Mouse (Mus musculus) stomach, postnatal 0 days (tissue): Measurements from ENCODE around the gene Psme3. TPM values are rescaled to one million over a fixed set of nuclear protein-coding genes. Genes with fewer than 3 reads are reported as not detected.

ENCODE experiments used
- ATAC-seq: fragments of 200-750 bp; cut with Nextera tagmentation; 2 replicates; pipeline ENCODE4 v1.8.0; 2017; ENCODE audit not compliant: low FRiP score, low TSS enrichment
- DNase-seq: peaks from one replicate; pipeline ENCODE4 v3.0.0-alpha.2; 2016; ENCODE audit warnings: low spot score
- H3K27ac ChIP-seq: fragments of 300-500 bp; sonication (generic); replicated peaks from 2 replicates; pipeline ENCODE4 v1.5.1; 2014; ENCODE audit warnings: mild to moderate bottlenecking, control low read depth
- H3K27me3 ChIP-seq: fragments of 300-500 bp; sonication (generic); 2 replicates; pipeline ENCODE4 v1.6.1; 2014; ENCODE audit warnings: low read length; ENCODE audit not compliant: control insufficient read depth, insufficient read depth
- H3K36me3 ChIP-seq: fragments of 300-500 bp; sonication (generic); 2 replicates; pipeline ENCODE4 v1.6.1; 2014; ENCODE audit warnings: low read length, mixed read lengths; ENCODE audit not compliant: control insufficient read depth, insufficient read depth
- H3K4me1 ChIP-seq: fragments of 300-500 bp; sonication (generic); replicated peaks from 2 replicates; pipeline ENCODE4 v1.6.1; 2014; ENCODE audit warnings: antibody characterized with exemption; ENCODE audit not compliant: control insufficient read depth, insufficient read depth
- H3K4me2 ChIP-seq: fragments of 300-500 bp; sonication (generic); replicated peaks from 2 replicates; pipeline ENCODE4 v1.6.1; 2014; ENCODE audit warnings: low read depth, mild to moderate bottlenecking, control low read depth, moderate library complexity
- H3K4me3 ChIP-seq: fragments of 300-500 bp; sonication (generic); 2 replicates; pipeline ENCODE4 v1.5.1; 2014; ENCODE audit warnings: low read depth, low read length, control low read depth
- H3K9ac ChIP-seq: fragments of 300-500 bp; sonication (generic); 2 replicates; pipeline ENCODE4 v1.6.1; 2014; ENCODE audit warnings: mild to moderate bottlenecking, low read length, control low read depth, mixed read lengths
- H3K9me3 ChIP-seq: fragments of 300-500 bp; sonication (generic); 2 replicates; pipeline ENCODE4 v1.6.1; 2016; ENCODE audit warnings: low read length; ENCODE audit not compliant: control insufficient read depth
- CTCF ChIP-seq: IDR thresholded peaks from 2 replicates; pipeline ENCODE4 v1.5.1; 2016; ENCODE audit warnings: antibody characterized with exemption, low read depth, mild to moderate bottlenecking, moderate library complexity
- EP300 ChIP-seq: optimal IDR thresholded peaks from 2 replicates; pipeline ENCODE3; 2016; ENCODE audit warnings: antibody characterized with exemption
- WGBS: fragments of 180-500 bp; shearing (Covaris S2); extraction: QIAGEN DNeasy Blood & Tissue Kit; methylation state at CpG from one replicate; pipeline ENCODE4 v1.1.7; 2014; 5-methylcytosine and 5-hydroxymethylcytosine counted together
- polyA plus RNA-seq: library from polyadenylated mRNA; unstranded; fragments of >200 nt; fragmentation: Nextera tagmentation; extraction: Ambion mirVana; gene quantifications from 2 replicates; pipeline ENCODE4 v1.2.1, GENCODE M21; 2015

Gene Psme3
- polyA plus RNA-seq = 64.2 and 66.9 TPM in 2 replicates

DNA sequence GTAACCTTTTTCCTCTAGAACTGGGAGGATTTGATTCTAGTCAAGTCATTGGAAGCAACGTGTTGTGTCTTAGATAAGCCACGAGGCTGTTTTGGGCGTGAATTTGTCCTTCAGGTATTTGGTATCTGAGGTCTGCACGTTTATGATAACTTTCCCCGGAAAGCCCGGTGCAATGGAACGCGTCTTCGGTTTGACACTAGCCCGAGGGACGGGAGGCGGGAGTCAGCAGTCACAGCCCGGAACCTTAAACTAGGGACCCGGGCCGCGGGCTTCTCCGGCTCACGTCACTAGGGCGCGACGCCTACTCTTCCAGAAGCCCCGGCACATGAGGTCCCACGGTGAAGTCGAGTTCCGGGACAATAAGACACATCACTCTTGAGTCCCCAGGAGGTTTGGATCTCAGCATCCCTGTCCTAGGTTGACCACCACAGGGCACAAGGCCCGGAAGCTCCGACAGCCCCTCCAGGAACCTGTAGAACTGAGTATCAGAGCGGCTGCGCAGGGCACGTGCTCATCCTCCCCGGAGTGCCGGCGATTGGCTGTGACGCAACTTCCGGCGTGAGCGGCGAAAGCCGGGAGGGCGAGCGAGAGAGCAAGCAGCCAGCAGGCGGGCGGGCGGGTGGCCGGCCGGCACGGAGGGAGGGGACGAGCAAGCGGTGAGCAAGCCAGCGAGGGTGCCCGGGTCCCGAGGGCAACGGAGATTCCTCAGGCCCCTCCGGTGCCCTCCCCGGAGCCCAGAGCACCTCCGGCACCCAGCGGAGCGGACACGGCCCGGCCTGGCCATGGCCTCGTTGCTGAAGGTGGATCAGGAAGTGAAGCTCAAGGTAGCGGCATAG lies at the start of gene Psme3:
Psme3 (plus strand) TSS at position 549 of the 836 bp plus-strand sequence.
- Histone ChIP-seq H3K4me1 (peaks cover 3% of the 10 kb centered on the region; the same call in 1 of the 2 replicates), H3K36me3 (peaks cover 17% of the 10 kb centered on the region), H3K27ac (peak within 1 kb of the TSS; percentile 78), H3K4me3 (peak within 1 kb of the TSS; percentile 95), H3K9ac (peak within 1 kb of the TSS; percentile 91), H3K27me3 (no peaks in the 10 kb centered on the region), H3K9me3 (no peaks in the 10 kb centered on the region), H3K4me2 (peak within 1 kb of the TSS; percentile 88)
- DNase-seq = peak; percentile 94
- ATAC-seq = peak; percentile 94
- under 1% methylated on average over 49 of the region's 62 CpGs for WGBS
- peak; percentile 12; the same call in 1 of the 2 replicates for TF ChIP-seq CTCF
- TF ChIP-seq EP300 = peak; percentile 15

DNA sequence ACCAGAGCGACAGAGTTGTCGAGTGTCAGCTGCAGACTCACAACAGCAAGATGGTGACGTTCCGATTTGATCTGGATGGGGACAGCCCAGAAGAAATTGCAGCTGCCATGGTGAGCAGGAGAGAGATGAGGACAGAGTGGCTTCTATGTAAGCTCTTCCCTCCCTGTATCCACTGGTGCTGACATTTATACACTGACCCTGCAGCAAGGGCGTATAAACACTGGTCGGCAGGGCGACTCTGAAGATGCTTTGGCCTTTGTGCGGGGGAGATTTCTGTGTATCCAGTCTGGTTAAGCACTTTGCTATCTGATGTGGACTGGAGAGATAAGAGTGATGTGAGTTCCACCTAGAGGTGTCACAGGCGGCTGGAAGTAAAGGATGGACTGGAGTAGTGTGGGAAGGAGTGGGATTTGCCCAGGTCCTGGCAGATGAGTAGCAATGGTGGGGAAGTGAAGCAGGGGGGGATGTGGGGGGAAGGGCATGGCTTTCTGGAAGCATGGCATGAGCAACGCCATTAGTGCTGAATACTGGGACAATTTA lies 46.4 kb upstream of the Psme3 start:
- 19% methylated on average over 10 of the region's 10 CpGs for WGBS

DNA sequence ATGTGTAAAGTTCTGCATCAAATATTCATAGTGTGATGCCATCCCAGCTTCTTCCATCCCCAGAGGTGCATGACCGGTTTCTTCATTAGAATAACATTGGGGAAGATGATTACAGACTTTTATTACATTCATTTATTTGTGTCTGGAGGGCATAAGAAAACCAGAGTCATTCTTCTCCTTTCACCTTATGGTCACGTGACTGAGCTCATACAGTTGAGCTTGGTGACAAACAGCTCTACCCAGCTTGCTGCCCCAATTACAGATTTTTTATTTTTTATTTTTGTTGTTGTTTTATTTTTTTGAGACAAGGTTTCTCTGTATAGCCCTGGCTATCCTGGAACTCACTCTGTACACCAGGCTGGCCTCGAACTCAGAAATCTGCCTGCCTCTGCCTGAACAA lies 43.6 kb upstream of the Psme3 start:
- no peak overlapping the region for H3K4me2 ChIP-seq
- H3K9me3 ChIP-seq = no peaks in the 10 kb centered on the region
- no peak overlapping the region for H3K27ac ChIP-seq
- DNase-seq (no peak), ATAC-seq (no peak)
- H3K36me3 ChIP-seq = no peaks in the 10 kb centered on the region
- no peak overlapping the region for H3K4me3 ChIP-seq
- no peak overlapping the region for H3K9ac ChIP-seq
- H3K27me3 ChIP-seq = no peaks in the 10 kb centered on the region
- H3K4me1 ChIP-seq = peaks cover 4% of the 10 kb centered on the region; the same call in 1 of the 2 replicates
- TF ChIP-seq EP300 (no peak), CTCF (no peak)
- 92% methylated on average over 3 of the region's 3 CpGs for WGBS

More for the DNA sequence above, 46.4 kb upstream of the Psme3 start:
- Histone ChIP-seq H3K27me3 (no peaks in the 10 kb centered on the region), H3K4me1 (no peaks in the 10 kb centered on the region), H3K4me3 (no peak overlapping the region), H3K4me2 (no peak overlapping the region), H3K27ac (no peak overlapping the region), H3K36me3 (no peaks in the 10 kb centered on the region), H3K9ac (no peak overlapping the region), H3K9me3 (no peaks in the 10 kb centered on the region)
- TF ChIP-seq CTCF = no peak
- TF ChIP-seq EP300 = no peak
- ATAC-seq (peak; percentile 41; the same call in 1 of the 2 replicates), DNase-seq (peak; percentile 45)

DNA sequence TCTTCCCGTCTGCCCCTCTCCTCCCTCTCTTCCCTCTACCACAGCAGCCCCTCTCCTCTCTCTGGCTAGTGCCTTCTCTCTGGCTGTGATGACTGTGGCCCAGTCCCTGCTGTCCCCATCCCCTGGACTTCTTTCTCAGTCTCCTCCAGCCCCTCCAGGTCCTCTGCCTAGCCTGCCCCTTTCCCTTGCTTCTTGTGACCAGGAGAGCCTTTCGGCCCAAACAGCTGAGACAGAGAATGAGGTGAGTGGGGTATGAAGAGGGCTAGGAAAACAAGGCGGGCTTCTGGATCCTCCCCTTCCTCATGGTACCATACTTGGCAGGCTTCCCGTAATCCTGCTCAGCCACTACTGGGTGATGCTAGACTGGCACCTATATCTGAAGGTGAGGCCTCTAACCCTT lies 40.7 kb upstream of the Psme3 start:
- no peak overlapping the region for H3K9ac ChIP-seq
- H3K4me3 ChIP-seq = no peak overlapping the region
- ATAC-seq (no peak), DNase-seq (no peak)
- no peak overlapping the region for H3K27ac ChIP-seq
- H3K4me2 ChIP-seq = no peak overlapping the region
- peaks cover 12% of the 10 kb centered on the region; the same call in 1 of the 2 replicates for H3K4me1 ChIP-seq
- no peaks in the 10 kb centered on the region for H3K36me3 ChIP-seq
- 58% methylated on average over 4 of the region's 4 CpGs for WGBS
- H3K9me3 ChIP-seq = no peaks in the 10 kb centered on the region
- no peaks in the 10 kb centered on the region for H3K27me3 ChIP-seq
- TF ChIP-seq EP300 (no peak), CTCF (no peak)

DNA sequence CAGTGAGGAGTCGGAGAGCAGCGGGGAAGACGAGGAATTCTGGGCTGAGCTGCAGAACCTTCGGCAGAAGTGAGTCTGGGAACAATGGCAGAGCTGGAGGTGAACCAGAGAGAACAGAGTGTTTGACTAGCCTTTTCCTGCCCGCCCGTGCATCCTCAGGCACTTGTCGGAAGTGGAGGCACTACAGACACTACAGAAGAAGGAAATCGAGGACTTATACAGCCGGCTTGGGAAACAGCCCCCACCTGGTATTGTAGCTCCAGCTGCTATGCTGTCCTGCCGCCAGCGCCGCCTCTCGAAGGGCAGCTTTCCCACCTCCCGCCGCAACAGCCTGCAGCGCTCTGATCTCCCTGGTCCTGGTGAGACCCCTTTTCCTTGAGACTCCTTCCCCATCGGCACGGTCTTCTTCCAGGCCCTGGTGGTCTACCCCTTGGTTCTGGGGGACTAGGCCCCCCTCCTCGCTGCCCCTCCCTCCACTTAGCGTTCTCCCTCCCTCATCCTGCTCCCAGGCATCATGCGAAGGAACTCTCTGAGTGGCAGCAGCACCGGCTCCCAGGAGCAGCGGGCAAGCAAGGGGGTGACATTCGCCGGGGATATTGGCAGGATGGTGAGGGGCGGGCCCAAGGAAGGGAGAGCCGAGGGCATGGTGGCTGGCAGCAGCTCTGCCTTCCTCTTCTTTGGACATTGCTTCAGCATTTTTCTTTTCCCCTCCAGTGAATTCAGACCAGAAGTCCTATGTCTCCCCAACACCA lies 39.5 kb upstream of the Psme3 start:
- no peak for TF ChIP-seq CTCF
- no peak for TF ChIP-seq EP300
- peak overlapping the region; percentile 87; the same call in 1 of the 2 replicates for H3K27ac ChIP-seq
- 45% methylated on average over 27 of the region's 27 CpGs for WGBS
- H3K36me3 ChIP-seq = no peaks in the 10 kb centered on the region
- ATAC-seq = no peak
- H3K4me2 ChIP-seq = peak overlapping the region; percentile 75; the same call in 1 of the 2 replicates
- DNase-seq = no peak
- H3K4me1 ChIP-seq = peaks cover 12% of the 10 kb centered on the region; the same call in 1 of the 2 replicates
- H3K27me3 ChIP-seq = no peaks in the 10 kb centered on the region
- H3K9ac ChIP-seq = peak overlapping the region; percentile 8; the same call in 1 of the 2 replicates
- H3K9me3 ChIP-seq = no peaks in the 10 kb centered on the region
- no peak overlapping the region for H3K4me3 ChIP-seq
